Mouse (Mus musculus): ENCODE measurements around the gene Rangrf.
"Not testable (repeated sequence)": the region's sequence is repeated elsewhere in the genome, so short reads cannot be mapped to it uniquely, and the experiment has no call there.

Gene Rangrf

DNA sequence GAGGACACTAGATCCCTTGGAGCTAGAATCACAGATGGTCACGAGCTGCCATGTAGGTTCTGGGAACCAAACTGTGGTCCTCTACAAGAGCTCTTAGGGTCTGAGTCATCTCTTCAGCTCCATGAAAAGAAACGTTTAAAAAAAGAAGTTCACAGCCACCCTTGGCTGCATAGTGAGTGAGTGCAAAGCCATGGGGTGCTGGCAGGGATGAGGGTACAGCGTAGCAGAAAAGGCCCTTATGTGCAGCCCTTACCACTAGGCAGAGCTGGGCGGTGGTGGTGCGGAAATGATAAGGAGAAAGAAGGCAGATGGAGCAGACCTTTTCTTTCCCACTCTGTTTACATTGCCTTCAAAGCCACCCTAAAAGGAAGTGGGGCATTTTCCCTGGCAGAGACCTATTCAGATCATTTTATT, 4.3 kb upstream of the Rangrf start:
- peak; percentile 52 for DNase-seq (ENCODE audit: low read depth, low spot score)

DNA sequence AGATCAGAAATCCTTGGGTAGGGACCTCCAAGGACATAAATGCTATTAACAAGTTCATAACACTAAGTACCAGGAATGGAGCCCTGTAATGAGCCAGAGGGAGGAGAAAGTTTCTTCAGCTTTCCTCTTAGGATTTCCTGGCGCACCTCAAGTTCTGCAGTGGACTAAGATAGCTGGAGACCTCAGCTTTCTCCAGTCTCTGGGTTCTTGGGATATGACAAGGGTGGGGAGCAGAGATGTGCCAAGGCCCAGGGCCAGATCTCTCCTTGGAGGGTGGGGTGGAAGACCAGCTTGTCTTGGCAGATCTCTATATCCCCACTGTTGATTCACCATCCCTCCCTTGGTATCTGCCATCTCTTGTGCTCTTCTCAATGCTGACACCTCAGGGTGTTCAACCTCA, 616 bp upstream of the Rangrf start:
- no peak for DNase-seq (ENCODE audit: low read depth, low spot score)

DNA sequence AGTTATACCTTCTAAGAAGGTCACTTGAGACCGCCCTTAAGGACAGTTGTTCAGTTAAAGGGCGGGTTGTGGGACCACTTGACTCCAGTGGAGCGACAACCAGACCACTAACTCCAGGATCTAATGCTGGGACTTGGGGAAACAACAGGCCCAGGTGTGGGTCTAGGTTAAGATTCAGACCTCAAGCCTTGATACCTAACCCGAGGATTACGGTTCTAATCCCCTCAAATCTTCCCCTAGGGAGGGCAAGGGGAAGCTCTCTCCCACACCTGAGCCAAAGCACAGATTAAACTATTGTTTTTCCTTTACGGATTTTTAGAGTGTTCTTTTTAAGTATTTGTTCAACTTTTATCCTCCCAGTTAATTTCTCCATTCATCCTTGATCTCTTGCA, 930 bp downstream of the Rangrf start:
- no peak for DNase-seq (ENCODE audit: low read depth, low spot score)

DNA sequence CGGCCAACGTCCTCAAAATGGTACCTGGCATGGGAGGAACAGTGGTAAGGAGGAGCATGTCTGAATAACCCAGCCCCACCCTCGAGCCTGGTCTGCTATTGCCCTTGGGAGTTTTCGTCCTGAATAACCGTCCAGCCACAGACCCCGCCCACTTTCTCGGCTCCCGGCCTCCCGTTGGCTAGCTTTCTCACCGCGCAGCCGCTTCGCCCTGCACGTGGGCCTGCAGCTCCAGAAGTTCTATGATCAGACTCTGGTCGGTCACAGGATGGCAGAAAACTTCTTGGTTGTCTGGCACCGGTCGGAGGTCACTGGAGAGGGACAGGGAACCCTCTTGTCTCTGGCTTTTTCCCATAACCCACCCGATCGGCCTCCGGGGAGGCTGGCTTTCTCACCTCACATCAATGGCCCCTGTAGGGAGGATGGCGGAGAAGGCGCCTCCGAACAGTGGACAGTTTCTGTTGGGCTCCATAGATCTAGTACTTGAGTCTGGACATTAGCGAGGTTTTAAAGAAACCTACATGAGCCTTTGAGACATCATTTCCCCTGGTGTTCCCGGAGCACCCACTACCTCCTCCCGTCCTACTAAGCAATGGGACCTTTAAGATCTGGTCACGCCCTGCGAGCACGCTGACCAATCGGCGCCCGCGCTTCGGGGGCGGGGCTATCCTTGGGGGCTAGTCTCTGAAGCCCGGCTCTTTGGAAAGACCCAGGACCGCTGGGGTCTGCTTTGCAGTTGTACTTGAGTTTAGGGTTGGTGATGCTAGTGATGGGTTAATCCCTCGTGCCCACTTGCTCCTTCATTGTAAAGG, 1.5 kb downstream of the Rangrf start:
- DNase-seq (ENCODE audit: low read depth, low spot score) = not testable (repeated sequence)

DNA sequence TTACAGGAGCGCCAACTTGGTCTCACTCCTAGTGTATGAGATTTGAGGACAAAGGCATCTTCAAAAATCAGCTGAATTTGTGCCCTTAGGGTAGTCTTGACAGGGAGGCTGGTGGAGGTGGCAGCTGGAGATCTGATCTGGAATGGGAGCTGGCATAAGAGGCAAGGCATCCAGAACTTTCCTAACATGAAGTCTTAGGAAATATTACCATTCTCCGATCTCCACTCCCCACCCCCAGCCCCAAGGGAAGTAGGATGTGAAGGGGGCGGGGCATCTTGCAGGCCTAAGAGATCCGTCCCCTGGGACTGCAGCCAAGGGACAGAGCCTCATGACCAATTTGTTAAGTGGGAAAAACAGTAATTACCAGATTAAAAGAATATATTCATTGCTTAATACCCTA, 4.8 kb downstream of the Rangrf start:
- no peak for DNase-seq (ENCODE audit: low read depth, low spot score)

DNA sequence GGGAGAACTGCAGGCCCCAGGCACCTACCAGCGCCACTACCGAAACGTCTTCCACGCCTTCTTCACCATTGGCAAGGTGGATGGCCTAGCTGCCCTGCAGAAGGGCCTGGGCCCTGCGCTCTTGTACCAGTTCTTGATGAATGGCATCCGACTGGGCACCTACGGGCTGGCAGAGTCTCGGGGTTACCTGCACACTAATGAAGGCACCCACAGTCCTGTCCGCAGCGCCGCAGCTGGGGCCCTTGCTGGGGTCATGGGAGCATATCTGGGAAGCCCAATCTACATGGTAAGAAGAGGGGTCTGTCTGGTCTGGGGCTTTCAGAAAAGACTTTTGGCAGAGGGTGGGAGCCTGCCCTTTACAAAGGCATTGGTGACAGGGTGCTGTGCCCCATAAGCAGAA, 6.2 kb downstream of the Rangrf start:
- DNase-seq (ENCODE audit: low read depth, low spot score) = no peak

DNA sequence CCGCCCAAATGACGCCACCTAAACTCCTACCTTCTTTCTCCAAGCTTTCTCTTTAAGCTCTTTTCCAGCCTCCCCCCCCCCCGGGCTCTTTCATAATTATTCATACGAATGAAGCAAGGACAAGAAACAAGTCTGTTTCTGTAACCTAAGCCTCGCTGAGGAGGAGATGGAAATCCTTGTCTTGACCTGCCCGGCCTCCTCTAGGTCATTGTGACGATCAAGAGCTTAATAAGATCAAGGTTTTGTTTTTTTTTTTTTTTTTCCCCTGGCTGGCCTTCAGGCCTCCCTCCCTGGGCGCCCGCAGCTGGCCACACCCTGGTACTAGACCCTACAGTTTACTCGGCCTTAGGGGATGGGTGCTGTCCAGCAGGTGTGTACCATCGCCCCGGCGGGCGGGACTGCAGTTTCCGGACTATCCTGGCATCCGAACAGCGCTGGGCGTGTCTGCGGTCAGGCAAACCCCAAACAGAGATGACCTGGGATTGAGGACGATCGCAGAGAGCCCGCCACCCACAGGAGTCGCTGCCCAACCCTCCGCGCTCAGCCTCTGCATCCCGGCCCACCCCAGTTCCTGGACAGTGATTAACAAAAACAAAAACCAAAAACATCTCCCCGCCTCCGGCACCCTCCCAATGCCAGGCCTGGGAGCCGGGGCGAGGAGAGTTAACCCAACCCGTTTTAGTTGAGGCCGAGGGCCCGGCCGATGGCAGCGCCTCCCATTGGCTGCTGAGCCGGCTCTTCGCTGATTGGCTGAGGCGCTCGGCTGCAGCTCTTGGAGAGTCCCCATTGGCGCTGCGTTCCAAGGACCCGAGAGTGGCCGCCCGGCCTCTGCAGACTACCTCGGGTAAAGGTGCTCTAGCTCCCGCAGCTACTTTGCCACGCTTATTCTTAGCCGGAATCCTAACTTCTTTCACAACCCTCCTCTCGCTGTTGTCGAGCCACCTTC, 7.4 kb downstream of the Rangrf start, which contains the start of gene Slc25a35:
Gene Slc25a35, plus strand, starts transcription at position 795 of the 946 bp plus-strand sequence.
- peak; percentile 88 for DNase-seq (ENCODE audit: low read depth, low spot score)

DNA sequence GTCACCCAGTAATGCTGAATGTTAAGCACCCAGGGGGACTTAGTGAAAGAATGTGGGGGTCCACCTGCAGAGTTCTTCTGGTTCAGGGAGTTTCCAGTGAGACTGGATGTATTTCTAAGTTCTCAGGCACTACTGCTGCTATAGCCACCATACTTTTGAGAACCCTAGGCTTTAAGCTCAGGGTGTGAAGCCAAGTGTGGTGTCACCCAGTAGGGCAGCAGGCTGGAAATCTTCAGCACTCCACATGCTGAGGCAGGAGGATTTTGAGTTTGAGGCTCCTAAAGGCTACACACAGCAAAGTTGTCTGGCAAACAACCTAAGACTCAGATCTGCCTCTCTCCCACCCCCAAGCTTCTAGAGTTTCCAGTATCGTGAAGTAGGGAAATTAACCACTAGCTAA, 8.4 kb downstream of the Rangrf start:
- DNase-seq (ENCODE audit: low read depth, low spot score) = no peak

DNA sequence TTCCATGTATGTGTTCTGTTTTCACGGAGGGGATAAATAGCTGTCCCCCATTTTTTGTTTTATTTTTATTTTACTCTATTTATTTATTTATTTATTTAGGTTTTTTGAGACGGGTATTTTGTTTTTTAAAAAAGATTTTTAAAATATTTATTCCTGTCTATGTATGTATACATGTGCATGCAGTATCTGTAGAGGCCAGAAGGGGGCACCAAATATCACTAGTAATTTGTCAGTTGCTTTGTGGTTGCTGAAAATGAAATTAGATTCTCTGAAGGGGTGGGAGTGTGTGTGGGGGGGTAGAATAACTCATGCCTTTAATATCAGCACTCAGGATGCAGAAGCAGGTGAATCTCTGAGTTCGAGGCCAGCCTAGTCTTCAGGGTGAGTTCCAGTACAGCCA, 9.1 kb downstream of the Rangrf start:
- no peak for DNase-seq (ENCODE audit: low read depth, low spot score)

DNA sequence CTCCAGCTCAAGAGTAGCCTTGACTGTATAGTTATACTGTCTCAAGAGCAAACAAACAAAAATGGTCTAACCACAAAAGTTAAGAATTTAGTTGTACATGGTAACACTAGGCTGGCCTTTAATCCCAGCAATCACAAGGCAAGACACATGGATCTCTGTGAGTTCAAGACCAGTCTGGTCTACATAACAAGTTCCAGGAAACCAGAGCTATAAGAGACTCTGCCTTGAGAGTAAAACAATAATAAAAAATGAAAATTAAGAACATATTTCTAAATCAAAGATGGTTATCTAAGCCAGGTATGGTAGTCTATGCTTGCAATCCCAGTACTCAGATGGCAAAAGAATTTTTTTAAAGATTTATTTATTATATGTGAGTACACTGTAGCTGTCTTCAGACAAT, 9.9 kb downstream of the Rangrf start:
- DNase-seq (ENCODE audit: low read depth, low spot score) = no peak

DNA sequence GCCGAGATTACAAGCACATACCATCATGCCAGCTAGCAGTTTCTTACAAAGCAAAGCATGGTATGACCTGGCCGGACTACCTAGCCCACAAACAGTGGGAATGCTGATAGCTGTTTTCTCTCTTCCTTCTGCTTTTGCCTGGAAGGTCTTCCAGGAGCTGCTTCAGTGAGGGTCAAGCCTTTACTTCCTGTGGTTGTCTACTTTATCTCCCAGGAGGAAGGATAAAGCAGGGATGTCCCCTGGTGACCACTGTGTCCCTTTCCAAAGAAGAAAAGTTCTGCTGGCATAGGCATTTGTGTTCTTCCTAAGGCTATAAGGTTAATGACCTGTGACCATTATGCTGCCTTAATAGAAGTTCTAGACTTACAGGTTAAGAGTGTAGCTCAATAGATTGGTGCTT, 11.6 kb downstream of the Rangrf start:
- DNase-seq (ENCODE audit: low read depth, low spot score) = no peak

DNA sequence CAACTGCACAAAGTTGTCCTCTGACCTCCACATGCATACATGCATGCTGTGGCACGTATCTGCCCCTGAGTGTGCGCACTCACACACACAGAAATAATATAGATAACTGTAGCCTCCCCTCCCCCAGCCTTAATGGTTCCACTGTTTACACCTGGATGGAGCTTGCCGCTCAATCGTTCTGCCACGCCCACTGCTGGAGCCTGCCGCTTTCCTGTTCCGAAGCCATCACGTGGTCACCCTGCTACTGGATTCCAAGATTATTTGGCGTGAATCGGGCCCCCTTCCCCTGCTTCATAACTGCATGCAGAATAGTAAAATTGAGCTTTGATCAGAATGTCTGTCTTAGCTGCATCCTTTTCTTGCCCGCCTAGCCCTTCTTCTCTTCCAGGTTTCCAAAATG, 12.8 kb downstream of the Rangrf start:
- not testable (repeated sequence) for DNase-seq (ENCODE audit: low read depth, low spot score)

DNA sequence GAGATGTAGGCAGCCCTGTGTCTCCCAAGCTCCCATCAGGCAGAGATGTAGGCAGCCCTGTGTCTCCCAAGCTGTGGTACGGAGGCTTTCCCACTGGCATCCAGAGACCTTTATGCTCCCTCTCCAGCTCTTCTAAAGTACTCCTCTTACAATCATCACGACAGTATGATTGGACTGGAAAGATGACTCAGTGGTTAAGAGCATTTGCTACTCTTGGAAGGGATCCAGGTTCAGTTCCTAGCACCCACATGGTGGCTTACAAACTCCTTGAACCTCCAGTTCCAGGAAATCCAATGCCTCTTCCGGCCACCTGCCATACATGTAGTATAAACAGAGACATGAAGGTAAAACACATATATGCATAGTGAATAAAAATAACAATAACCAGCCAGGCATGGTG, 13.4 kb downstream of the Rangrf start:
- no peak for DNase-seq (ENCODE audit: low read depth, low spot score)

DNA sequence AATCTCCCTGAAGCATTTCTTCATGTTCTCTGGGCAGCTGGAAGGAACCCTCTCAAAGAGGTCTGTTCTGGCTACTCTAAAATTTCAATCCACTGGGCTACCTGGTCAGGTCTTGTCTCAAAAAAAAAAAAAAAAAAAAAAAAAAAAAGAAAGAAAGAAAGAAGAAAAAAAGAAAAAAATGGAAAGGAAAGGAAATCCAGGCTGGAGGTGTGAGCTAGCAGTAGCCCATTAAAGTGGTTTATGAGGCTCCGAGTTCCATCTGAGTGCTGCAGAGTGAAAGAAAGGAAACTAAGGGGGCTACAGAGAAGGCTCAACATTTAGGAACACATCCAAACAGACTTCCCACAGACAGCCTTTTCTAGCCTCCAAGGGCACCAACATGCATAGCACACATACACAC, 17.0 kb downstream of the Rangrf start:
- no peak for DNase-seq (ENCODE audit: low read depth, low spot score)

DNA sequence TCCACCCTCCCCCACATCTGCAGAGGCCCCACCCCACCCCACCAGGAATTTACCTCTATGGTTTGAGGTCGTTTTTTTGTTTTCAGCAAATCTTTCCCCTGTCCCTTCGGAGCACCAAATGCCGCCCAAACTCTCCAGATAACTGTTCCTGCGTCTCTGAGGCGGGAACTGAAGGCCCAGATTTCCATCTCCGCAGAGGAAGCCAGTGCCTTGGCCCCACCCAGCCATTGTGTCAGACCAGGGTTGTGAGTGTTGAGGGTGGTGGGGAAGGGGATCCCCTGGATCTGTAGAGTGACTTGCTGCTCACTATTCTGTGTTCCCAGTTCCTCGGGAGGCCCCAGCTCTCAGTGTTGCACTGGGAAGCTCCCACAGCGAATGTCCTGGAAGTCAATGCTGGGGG, 17.7 kb downstream of the Rangrf start, which contains the start of gene Arhgef15:
Gene Arhgef15, minus strand, starts transcription at position 173 of the 400 bp plus-strand sequence.
- no peak for DNase-seq (ENCODE audit: low read depth, low spot score)

DNA sequence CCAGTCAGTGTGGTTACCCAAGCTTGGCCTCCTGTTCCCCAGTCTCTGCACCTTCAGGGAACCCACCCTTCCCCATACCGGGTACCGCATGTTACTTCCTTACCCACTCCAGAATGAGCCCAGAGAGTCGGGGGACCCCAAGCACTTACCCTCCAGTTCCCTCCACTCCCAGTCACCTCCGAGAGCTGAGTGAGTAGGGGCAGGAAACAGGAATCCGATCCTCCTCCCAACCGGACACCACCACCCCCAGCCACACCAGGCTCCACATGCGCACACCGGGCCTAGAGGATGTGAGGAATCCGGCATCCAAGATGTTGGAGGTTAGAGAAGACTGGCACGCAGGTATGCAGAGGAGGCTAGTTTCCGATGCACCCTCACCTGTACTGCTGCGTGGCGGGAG, 18.3 kb downstream of the Rangrf start:
- DNase-seq (ENCODE audit: low read depth, low spot score) = no peak

DNA sequence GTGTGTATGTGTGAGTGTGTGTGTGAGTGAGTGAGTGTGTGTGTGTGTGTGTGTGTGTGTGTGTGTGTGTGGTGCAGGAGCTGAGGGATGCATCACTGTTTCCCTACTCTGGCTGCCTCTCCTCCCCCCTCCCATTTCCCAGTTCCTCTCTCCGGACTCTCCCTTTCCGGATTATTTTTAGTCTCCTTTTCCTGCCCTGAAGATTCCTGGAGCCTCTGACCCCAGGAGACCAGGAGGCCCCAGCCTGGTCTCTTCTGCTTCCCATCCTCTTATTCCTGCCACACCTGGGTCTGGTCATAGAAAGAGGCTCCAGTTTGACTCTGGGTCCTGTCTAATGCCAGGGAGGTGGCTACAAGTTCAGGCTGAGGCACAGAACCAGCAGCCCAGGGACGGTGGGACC, 18.9 kb downstream of the Rangrf start:
- no peak for DNase-seq (ENCODE audit: low read depth, low spot score)

DNA sequence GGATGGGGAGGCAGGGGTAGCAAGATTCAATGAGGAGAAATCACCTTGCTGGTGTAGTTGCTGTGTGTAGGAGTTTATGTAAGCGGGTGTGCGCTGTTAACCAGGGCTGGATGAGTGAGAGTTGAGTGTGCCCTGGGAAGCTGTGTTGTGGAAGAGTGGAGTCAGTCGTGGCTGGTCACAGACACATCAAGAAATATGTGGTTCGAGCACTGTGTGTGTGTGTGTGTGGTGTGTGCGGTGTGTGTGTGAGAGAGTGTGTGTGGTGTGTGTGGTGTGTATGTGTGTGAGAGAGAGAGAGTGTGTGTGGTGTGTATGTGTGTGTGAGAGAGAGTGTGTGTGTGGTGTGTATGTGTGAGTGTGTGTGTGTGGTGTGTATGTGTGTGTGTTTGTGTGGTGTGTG, 19.5 kb downstream of the Rangrf start:
- no peak for DNase-seq (ENCODE audit: low read depth, low spot score)

DNA sequence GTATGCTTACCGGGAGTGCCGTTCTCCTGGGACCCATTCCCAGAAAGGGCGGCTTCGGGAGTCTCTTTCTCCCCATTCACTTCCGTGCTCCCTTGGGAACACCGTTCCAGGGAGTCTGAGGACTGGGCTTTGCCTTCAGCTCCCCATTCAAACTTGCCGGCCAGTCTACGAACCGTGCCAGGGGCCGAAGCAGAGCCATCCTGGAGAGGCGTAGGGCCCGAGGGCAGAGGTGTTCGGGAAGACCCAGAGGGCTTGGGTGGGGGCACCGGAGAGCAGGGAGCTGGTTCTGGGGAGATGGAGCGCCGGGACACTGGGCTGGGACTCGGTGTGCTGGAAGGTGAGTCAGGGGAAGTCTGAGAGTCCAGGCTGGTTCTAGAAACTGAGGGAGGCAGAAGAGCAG, 20.6 kb downstream of the Rangrf start:
- DNase-seq (ENCODE audit: low read depth, low spot score) = no peak

DNA sequence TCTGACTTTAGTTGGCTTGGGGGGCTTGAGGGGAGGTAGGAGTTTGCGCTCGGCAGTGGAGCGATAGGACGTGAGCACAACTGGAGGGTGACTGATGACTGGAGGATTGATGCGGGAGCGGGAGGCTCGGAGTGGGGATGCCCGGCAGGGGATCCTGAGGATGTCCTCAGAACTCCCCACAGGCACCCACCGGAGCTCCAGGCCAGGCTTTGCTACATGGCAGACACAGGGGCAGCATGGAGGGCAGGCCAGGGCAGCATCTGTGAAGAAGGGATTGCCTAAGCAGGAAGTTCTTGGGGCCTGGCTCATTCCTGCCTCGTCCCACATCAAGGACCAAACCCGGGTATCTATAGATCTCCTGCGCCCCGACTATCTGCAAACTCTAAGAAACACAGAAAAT, 21.1 kb downstream of the Rangrf start:
- no peak for DNase-seq (ENCODE audit: low read depth, low spot score)

DNA sequence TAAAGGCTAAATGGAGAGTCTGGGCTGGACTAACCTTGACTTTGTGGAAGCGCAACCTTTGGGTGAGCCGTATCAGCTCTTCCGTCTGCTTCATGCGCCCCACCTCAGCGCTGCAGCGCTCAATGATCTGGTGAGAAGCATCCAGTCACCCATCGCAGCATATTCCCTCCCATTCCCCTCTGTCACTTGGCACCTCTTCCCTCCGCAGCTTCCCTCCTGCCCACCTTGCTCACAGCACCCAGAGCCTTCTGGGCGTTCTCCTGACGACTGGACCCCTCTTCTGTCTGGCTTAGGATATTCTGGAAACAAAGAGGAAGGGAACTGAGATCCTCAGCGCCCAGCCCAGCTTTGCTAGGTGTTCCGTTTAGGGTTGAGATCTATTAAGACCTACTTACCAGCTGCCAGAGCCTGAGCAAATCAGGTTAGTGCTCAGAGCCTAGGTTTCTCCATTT, 27.4 kb downstream of the Rangrf start:
- no peak for DNase-seq (ENCODE audit: low read depth, low spot score)

DNA sequence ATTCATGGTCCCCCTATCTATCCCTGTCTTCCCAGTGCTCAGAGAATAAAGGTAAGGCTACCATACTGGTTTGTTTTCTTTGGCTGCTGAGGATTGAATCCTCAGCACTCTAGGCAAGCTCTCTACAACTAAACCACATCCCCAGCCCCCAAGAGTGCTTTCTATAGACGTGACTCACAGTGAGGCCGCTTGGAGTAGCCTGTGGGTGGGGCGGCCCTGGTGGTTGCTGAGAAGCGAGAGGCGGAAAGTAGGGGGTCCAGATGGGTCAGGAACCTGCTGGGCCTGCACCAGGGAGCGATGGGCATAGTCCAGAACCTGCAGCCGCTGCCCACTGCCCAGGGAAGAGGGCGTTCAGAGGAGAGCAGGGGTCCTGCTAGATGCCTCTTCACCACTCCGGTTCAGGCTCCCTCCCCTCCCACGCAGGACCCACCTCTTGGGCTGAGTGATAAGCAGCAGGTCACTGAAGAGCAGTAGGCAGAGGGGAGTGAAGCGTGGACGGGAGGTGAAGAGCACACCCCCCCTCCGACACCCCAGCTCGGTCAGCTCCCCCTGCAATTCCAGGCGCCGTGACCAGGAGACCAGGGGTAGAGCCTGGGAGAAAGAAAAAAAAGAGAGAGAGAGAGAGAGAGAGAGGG, 28.1 kb downstream of the Rangrf start:
- no peak for DNase-seq (ENCODE audit: low read depth, low spot score)
